Mouse (Mus musculus): ENCODE results near the gene Brpf3. TPM values are rescaled to one million over a fixed set of nuclear protein-coding genes. Genes with fewer than 3 reads are reported as not detected.
"Not testable (repeated sequence)": the region's sequence is repeated elsewhere in the genome, so short reads cannot be mapped to it uniquely, and the experiment has no call there.

Brpf3 gene
- polyA plus RNA-seq, 1 experiment from 2014 or later = 5.3 TPM

DNA sequence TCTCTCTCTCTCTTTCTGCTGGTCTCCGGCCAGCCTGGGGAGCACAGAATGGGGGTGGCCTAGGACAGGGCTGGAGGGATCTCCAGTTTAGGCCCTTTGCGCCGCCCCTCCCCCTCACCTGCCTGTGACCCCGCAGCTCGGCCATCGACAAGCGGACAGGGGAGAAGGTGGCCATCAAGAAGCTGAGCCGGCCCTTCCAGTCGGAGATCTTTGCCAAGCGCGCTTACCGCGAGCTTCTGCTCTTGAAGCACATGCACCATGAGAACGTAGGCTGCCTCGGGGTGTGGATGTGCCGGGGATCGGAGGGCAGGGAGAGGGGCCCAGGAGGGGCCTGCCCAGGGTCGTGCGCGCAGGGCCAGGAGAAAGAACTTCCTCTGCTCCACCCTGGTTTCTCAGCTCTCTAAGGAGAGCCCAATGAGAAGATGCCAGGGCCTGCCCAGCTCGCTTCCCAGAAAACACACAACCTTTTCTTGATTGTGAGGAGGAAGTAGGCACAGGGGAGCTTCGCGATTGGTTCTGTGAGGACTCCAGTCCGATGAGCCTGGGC is 30.9 kb upstream of the Brpf3 start:
- ATAC-seq = no peak
- H3K4me2 ChIP-seq (ENCODE audit: low read length) = peak overlapping the region; percentile 60
- no peaks in the 10 kb centered on the region for H3K36me3 ChIP-seq (ENCODE audit: control insufficient read depth, insufficient read depth, low read length)
- H3K27me3 ChIP-seq (ENCODE audit: control insufficient read depth, insufficient read depth, low read depth, low read length) = peaks cover 26% of the 10 kb centered on the region
- WGBS = 5% methylated on average over 24 of the region's 24 CpGs
- H3K4me3 ChIP-seq (ENCODE audit: low read depth, low read length) = peak overlapping the region; percentile 38
- H3K27ac ChIP-seq (ENCODE audit: low read length) = no peak overlapping the region
- peak overlapping the region; percentile 33 for H3K9ac ChIP-seq (ENCODE audit: low read depth, low read length)
- H3K9me3 ChIP-seq (replicated peaks; ENCODE audit: control insufficient read depth, low read length, poor library complexity, severe bottlenecking) = no peaks in the 10 kb centered on the region
- peaks cover 14% of the 10 kb centered on the region for H3K4me1 ChIP-seq (ENCODE audit: control insufficient read depth, insufficient read depth, low read length)

DNA sequence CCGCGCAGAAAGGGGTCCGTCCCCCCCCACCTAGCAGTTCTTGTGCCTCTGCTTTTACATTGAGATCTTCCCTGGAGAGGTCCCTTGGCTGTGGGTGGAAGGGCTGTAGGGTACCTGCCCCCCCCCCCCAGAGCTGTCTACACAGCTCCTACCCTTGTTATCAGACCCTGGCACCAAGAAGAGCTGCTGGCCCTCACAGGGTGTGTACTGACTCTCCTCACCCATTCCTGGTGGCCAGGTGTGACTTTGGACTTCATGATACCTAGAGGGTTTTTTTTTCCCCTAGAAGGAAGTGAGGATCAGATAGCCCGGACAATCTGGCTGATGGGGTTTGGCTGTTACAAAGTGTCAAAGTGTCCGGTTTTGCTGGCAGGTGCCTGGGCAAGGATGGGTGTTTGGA is 29.6 kb upstream of the Brpf3 start:
- Histone ChIP-seq H3K9ac (ENCODE audit: low read depth, low read length) (no peak overlapping the region), H3K4me2 (ENCODE audit: low read length) (no peak overlapping the region), H3K27me3 (ENCODE audit: control insufficient read depth, insufficient read depth, low read depth, low read length) (peaks cover 26% of the 10 kb centered on the region), H3K4me3 (ENCODE audit: low read depth, low read length) (no peak overlapping the region), H3K4me1 (ENCODE audit: control insufficient read depth, insufficient read depth, low read length) (peaks cover 14% of the 10 kb centered on the region), H3K36me3 (ENCODE audit: control insufficient read depth, insufficient read depth, low read length) (no peaks in the 10 kb centered on the region), H3K9me3 (replicated peaks; ENCODE audit: control insufficient read depth, low read length, poor library complexity, severe bottlenecking) (no peaks in the 10 kb centered on the region), H3K27ac (ENCODE audit: low read length) (no peak overlapping the region)
- WGBS = 96% methylated on average over 3 of the region's 5 CpGs
- ATAC-seq = no peak

- H3K4me2 ChIP-seq (ENCODE audit: low read length); H3K4me3 ChIP-seq (ENCODE audit: low read depth, low read length); ATAC-seq; H3K9me3 ChIP-seq (replicated peaks; ENCODE audit: control insufficient read depth, low read length, poor library complexity, severe bottlenecking); H3K36me3 ChIP-seq (ENCODE audit: control insufficient read depth, insufficient read depth, low read length); H3K27ac ChIP-seq (ENCODE audit: low read length); H3K4me1 ChIP-seq (ENCODE audit: control insufficient read depth, insufficient read depth, low read length); H3K9ac ChIP-seq (ENCODE audit: low read depth, low read length): not testable (repeated sequence)
- peaks cover 13% of the 10 kb centered on the region for H3K27me3 ChIP-seq (ENCODE audit: control insufficient read depth, insufficient read depth, low read depth, low read length)
- WGBS = 99% methylated on average over 7 of the region's 9 CpGs
Observed at GRCm38 (mm10) chr17:28774303-28774702, 26.6 kb upstream of the Brpf3 start.

GRCm38 (mm10) chr17:28775161-28775560 is 25.7 kb upstream of the Brpf3 start:
- no peak for ATAC-seq
- Histone ChIP-seq H3K27ac (ENCODE audit: low read length) (no peak overlapping the region), H3K9ac (ENCODE audit: low read depth, low read length) (no peak overlapping the region), H3K36me3 (ENCODE audit: control insufficient read depth, insufficient read depth, low read length) (no peaks in the 10 kb centered on the region), H3K27me3 (ENCODE audit: control insufficient read depth, insufficient read depth, low read depth, low read length) (peaks cover 9% of the 10 kb centered on the region), H3K9me3 (replicated peaks; ENCODE audit: control insufficient read depth, low read length, poor library complexity, severe bottlenecking) (no peaks in the 10 kb centered on the region), H3K4me1 (ENCODE audit: control insufficient read depth, insufficient read depth, low read length) (peaks cover 1% of the 10 kb centered on the region), H3K4me2 (ENCODE audit: low read length) (no peak overlapping the region), H3K4me3 (ENCODE audit: low read depth, low read length) (no peak overlapping the region)
- 90% methylated on average over 4 of the region's 4 CpGs for WGBS

GRCm38 (mm10) chr17:28776817-28777216 is 24.1 kb upstream of the Brpf3 start:
- H3K9ac ChIP-seq (ENCODE audit: low read depth, low read length) = no peak overlapping the region
- WGBS = 97% methylated on average over 3 of the region's 3 CpGs

DNA sequence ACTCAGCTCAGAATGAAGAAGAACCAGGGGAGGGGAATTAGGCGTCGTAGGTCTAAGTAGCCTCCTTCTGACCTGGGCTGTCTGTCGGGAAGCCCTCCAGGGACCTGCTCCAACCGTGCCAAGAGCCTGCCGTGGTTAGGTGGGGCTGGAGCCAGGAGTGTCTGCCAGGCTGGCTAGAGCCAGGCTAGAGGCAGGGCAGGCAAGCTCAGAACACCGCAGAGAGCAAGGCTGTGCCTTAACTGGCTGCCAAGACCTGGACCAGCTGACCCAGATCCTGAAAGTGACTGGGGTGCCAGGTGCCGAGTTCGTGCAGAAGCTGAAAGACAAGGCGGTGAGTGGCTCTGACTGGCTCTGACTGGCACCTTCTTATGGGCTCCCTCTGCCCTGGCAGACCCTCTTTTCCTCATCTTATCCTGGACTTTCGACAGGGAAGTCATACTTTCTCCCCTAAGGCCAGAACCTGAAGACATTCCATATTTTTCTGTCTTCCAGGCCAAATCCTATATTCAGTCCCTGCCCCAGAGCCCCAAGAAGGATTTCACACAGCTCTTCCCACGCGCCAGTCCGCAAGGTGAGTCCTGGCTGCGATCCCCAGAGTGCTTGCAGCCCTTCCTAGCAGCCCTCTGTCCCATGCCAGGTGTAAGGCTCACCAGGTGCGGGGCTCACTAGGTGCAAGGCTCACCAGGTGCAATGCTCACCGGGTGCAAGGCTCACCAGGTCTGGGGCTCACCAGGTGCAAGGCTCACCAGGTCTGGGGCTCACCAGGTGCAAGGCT is 23.5 kb upstream of the Brpf3 start:
- no peak for ATAC-seq

More at GRCm38 (mm10) chr17:28776817-28777216, 24.1 kb upstream of the Brpf3 start:
- Histone ChIP-seq H3K36me3 (ENCODE audit: control insufficient read depth, insufficient read depth, low read length) (no peaks in the 10 kb centered on the region), H3K27ac (ENCODE audit: low read length) (no peak overlapping the region), H3K27me3 (ENCODE audit: control insufficient read depth, insufficient read depth, low read depth, low read length) (no peaks in the 10 kb centered on the region), H3K9me3 (replicated peaks; ENCODE audit: control insufficient read depth, low read length, poor library complexity, severe bottlenecking) (no peaks in the 10 kb centered on the region), H3K4me1 (ENCODE audit: control insufficient read depth, insufficient read depth, low read length) (no peaks in the 10 kb centered on the region), H3K4me2 (ENCODE audit: low read length) (no peak overlapping the region), H3K4me3 (ENCODE audit: low read depth, low read length) (no peak overlapping the region)
- ATAC-seq = no peak

DNA sequence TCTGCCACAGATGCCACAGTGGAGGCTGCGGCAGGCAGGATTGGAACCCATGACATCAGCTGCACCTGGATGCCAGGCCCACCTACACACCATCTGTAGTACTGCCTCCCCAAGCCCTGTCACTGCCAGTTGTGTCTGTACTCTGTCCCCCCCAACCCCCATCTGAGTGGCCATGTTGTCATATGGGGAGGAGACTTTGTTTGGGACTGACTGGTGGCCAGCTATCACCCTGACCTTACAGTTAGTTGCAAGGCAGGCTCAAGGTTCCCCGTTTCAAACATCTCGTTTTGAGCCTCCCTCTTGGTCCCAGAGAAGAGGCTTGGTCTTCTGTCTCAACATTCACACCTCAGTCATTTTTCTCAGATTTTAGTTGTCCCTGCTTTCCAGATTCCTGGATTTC is 21.2 kb upstream of the Brpf3 start:
- Histone ChIP-seq H3K9ac (ENCODE audit: low read depth, low read length) (no peak overlapping the region), H3K36me3 (ENCODE audit: control insufficient read depth, insufficient read depth, low read length) (no peaks in the 10 kb centered on the region), H3K27ac (ENCODE audit: low read length) (no peak overlapping the region), H3K9me3 (replicated peaks; ENCODE audit: control insufficient read depth, low read length, poor library complexity, severe bottlenecking) (no peaks in the 10 kb centered on the region), H3K4me1 (ENCODE audit: control insufficient read depth, insufficient read depth, low read length) (no peaks in the 10 kb centered on the region), H3K4me2 (ENCODE audit: low read length) (no peak overlapping the region), H3K27me3 (ENCODE audit: control insufficient read depth, insufficient read depth, low read depth, low read length) (no peaks in the 10 kb centered on the region), H3K4me3 (ENCODE audit: low read depth, low read length) (no peak overlapping the region)
- 98% methylated on average over 3 of the region's 3 CpGs for WGBS
- no peak for ATAC-seq

More for the DNA sequence above, 23.5 kb upstream of the Brpf3 start:
- H3K9me3 ChIP-seq (replicated peaks; ENCODE audit: control insufficient read depth, low read length, poor library complexity, severe bottlenecking) = no peaks in the 10 kb centered on the region
- no peak overlapping the region for H3K4me2 ChIP-seq (ENCODE audit: low read length)
- no peaks in the 10 kb centered on the region for H3K27me3 ChIP-seq (ENCODE audit: control insufficient read depth, insufficient read depth, low read depth, low read length)
- H3K4me3 ChIP-seq (ENCODE audit: low read depth, low read length) = no peak overlapping the region
- H3K27ac ChIP-seq (ENCODE audit: low read length) = no peak overlapping the region
- H3K36me3 ChIP-seq (ENCODE audit: control insufficient read depth, insufficient read depth, low read length) = no peaks in the 10 kb centered on the region
- no peak overlapping the region for H3K9ac ChIP-seq (ENCODE audit: low read depth, low read length)
- 86% methylated on average over 16 of the region's 16 CpGs for WGBS
- no peaks in the 10 kb centered on the region for H3K4me1 ChIP-seq (ENCODE audit: control insufficient read depth, insufficient read depth, low read length)

- no peaks in the 10 kb centered on the region for H3K4me1 ChIP-seq (ENCODE audit: control insufficient read depth, insufficient read depth, low read length)
- no peak overlapping the region for H3K4me2 ChIP-seq (ENCODE audit: low read length)
- 79% methylated on average over 3 of the region's 3 CpGs for WGBS
- no peaks in the 10 kb centered on the region for H3K27me3 ChIP-seq (ENCODE audit: control insufficient read depth, insufficient read depth, low read depth, low read length)
- no peak overlapping the region for H3K9ac ChIP-seq (ENCODE audit: low read depth, low read length)
- H3K36me3 ChIP-seq (ENCODE audit: control insufficient read depth, insufficient read depth, low read length) = no peaks in the 10 kb centered on the region
- no peak overlapping the region for H3K27ac ChIP-seq (ENCODE audit: low read length)
- no peak for ATAC-seq
- no peak overlapping the region for H3K4me3 ChIP-seq (ENCODE audit: low read depth, low read length)
- no peaks in the 10 kb centered on the region for H3K9me3 ChIP-seq (replicated peaks; ENCODE audit: control insufficient read depth, low read length, poor library complexity, severe bottlenecking)
Observed at GRCm38 (mm10) chr17:28780836-28781235, 20.1 kb upstream of the Brpf3 start.

DNA sequence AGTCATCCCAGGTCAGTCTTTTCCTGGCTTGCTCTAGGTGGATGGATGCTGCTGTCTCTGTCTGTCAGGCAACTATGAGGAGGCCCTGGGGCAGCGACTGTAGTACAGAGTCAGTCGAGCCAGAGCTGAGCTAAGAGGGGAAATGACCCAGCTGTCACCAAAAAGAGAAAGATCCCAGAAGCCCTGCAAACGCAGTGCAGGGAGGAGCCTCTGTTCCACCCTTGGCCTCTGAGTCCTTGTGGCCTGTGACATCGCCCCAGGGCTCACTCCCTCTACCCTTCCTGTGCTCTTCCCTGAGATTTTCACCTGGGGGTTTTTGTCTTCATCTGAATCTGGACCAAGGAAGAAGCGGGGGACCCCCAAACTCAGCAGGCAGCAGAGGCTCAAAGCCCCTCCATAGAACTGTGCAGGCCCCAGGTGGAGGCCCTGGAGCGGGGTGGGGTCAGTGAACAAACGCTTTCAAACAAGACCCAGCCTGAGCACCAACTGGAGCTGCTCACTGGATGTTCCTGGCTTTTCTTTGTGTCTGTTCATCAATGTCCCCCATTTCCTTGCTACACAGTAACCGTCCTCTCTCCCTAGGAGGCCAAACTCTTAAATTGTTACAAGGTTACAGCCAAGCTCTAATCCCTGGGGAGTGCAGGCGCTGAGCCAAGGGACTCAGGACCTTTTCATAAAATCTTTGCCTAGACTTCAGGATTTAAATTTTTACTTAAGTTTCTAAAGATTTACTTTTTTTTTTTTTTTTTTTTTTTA is 19.4 kb upstream of the Brpf3 start:
- no peak for ATAC-seq
- 47% methylated on average over 9 of the region's 9 CpGs for WGBS
- Histone ChIP-seq H3K4me1 (ENCODE audit: control insufficient read depth, insufficient read depth, low read length) (no peaks in the 10 kb centered on the region), H3K4me3 (ENCODE audit: low read depth, low read length) (no peak overlapping the region), H3K9ac (ENCODE audit: low read depth, low read length) (peak overlapping the region; percentile 14; the same call in 1 of the 2 replicates), H3K27me3 (ENCODE audit: control insufficient read depth, insufficient read depth, low read depth, low read length) (no peaks in the 10 kb centered on the region), H3K27ac (ENCODE audit: low read length) (no peak overlapping the region), H3K4me2 (ENCODE audit: low read length) (no peak overlapping the region), H3K36me3 (ENCODE audit: control insufficient read depth, insufficient read depth, low read length) (no peaks in the 10 kb centered on the region), H3K9me3 (replicated peaks; ENCODE audit: control insufficient read depth, low read length, poor library complexity, severe bottlenecking) (no peaks in the 10 kb centered on the region)
